Mouse (Mus musculus) layer of hippocampus, adult 18-20 months (tissue): ENCODE results near the gene Rnf222. TPM values are rescaled to one million over a fixed set of nuclear protein-coding genes. Genes with fewer than 3 reads are reported as not detected.

Experiments
- DNase-seq, 2 experiments: peaks; one replicate each; pipeline ENCODE4 v3.0.0; 2022; ENCODE audit warnings: low spot score in 2 of 2
- total RNA-seq, 2 experiments: library from RNA; stranded (reverse); gene quantifications; 2 replicates each; pipeline ENCODE4 v1.2.3; 2021

The Rnf222 gene
- total RNA-seq, 2 experiments from 2014 or later: not detected

DNA sequence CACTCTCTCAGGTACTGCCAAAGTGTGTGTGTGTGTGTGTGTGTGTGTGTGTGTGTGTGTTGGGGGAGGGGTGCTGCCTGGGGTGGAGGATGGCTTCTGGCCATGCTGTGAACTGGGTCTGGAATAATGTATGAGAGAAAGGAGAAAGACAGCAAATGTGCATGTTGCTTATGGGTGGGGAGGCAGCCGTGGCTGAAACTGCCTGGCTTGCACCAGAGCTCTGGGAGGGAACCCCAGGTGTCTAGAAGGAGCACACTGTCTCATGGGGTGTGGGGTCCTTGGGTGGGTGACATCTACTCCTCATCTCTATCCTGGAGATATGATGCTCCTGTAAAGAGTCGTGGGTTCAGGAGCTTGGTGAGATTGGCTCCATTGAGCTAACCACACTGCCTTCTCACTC is 300 bp downstream of the Rnf222 start:
- DNase-seq: no peak

DNA sequence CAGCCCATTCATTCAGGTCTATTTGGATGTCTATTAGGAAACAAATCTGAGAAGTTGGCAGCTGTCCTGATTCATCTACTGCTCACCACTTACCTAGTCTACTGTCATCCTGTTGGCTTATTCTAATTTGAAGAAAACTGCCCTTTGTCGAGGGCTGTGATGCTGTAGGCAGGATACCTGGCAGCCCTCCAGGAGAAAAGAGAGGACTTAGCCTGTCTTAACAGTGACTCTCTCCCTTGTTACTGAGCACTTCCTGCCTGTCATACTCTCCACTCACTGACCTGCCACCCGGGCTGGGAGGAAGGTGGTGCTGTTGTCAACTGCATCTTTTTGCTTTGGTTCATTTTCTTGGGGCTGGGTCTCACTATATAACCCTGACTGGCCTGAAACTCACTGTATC is 2.3 kb downstream of the Rnf222 start:
- no peak for DNase-seq

DNA sequence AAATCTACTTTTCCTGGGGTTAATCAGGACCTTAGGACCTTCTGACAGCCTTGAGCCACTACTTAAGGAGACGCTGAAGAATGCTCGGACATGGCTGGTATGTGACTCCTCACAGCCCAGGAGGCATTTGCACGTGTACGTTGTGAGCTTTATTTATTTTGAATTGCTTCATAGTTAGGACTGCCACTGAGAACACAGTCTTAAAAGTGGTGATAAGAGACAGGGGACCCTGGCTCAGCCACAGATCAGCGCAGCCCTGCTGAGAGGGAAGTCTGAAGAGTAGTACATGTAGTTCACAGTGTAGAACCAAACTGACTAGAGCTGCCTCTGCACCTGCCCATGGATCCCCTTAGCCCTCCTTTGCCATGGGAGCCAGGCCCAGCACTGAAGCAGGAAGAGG is 3.5 kb downstream of the Rnf222 start:
- no peak for DNase-seq

DNA sequence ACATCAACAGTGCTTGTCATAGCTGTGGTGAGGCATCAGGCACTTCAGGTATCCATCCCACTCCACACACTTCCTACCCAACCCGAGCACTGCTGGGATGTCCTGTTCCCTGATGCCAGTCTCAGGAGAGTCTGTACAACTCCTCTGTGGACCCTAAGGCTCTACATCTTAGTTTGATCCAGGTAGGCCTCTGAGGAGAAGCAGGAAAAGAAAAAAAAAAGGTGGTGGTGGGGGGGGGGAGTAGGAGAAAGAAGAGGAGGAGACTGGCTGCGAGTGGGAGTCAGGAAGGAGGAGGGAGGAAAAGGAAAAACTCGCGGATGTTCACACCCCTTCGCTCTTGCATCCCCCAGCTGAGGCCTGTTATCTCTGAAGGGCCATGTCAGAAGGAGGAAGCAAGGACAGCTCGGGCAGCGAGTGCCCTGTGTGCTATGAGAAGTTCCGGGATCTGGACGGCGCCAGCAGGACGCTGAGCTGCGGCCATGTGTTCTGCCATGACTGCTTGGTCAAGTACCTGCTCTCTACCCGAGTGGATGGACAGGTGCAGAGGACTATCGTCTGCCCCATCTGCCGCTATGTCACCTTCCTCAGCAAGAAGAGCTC is 4.0 kb downstream of the Rnf222 start:
- DNase-seq: no peak

DNA sequence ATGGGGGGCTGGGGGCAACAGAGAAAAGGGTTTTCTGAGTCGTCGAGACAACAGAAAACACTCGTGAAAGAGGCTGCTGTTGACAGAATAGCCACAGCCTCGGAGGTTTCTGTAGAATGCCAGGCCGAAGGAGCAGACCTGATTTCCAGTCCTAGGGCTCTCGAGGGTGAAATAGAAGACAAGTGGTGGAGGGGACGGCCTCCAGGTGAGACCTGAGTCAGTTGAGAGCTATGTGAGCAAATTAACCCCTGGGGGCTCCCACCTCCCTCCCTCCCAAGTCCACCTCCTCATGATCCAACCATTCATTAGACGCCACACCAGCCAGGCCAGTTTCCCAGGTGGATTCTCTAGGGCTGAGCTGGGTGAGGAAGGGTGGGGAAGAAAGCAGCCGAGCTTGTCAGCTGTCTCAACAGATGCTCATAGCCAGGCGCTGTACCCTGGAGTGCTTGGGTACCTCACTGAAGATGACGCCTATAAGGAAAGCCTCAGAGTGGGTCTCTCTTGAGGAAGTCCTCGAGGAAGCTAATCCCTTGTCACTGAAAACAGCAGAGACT is 5.6 kb downstream of the Rnf222 start:
- DNase-seq: no peak

DNA sequence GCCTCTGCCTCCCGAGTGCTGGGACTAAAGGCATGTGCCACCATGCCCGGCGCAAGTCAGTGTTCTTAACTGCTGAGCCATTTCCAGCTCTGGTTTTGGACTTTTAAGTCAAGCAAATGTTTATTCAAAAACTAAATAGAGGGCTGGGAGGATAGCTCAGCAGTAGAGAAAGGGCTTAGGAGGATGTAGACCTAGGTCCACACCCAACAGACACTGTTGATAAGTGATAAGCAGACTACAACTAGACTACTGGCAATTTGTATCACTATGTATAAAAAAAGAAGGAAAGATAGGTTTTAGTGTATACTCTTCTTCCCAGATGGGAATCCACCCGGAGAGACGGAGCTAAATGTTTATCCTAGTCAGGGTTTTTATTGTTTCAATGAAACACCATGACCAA is 7.9 kb downstream of the Rnf222 start:
- no peak for DNase-seq

DNA sequence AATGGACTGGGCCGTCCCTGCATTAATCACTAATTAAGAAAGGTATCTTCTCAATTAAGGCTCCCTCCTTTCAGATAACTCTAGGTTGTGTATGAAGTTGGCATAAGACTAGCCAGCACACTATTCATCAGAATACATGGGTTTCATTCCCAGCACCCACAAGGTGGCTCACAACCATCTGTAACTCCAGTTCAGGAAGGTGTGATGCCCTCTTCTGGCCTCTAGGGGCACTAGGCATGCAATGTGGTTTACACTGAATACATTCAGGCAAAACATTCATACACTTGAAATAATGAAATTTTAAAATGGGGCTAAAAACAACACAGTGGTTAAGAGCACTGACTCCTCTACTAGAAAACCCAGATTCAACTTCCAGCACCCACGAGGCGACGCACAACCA is 8.8 kb downstream of the Rnf222 start:
- DNase-seq: peak in 1 of 2 experiments; percentile 44

DNA sequence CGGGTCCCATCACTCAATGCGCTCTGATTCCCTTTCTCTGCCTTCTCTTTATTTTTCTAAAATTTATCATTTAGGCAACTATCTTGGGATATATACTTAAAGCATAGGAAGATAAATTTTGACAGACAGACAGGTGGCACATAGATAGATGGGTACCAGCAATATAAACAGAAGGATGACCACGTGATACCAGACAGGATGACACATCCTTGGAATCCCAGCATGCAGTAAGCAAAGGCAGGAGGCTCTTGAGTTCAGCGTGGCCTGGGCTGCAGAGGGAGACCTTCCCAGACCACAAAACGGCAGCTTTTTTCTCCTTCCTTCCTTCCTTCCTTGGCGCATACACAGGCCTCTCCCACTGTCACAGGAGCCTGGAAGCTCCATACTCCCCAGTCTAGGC is 9.5 kb downstream of the Rnf222 start:
- DNase-seq: no peak

DNA sequence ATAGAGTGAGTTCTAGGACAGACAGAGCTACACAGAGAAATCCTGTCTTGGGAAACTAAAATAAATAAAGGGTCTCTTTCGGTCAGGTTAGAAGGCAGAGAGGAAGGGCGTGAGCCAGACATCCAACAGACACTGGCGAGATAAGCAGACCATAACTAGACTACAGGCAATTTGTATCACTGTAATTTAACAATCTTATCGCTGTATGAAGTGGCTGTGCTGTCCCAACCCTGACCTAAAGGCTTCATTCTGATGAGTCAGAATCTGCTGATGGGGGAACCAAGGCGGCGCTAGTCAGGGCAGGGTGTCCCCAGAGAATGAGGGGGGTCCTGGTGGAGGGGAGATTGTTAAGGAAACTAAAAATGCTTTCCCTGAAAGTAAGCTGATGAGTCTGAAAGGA is 10.4 kb downstream of the Rnf222 start:
- no peak for DNase-seq

DNA sequence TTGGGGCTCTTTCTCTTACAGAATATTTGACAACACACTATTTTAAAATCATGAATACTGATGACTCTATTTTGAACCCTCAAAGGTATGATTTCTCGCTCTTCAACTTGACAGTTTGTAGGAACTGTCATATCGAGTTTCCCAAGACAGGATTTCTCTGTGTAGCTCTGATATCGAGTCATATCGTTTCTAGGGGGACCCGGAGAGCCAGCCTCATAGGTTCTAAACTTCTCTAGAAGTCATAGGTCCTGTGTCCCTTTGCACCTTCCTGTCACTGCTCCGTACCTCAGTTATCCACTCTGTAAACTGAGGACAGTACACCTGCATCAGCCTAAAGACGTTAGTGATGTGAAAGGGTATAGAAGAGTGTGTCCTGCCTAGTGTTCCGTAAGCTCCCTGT is 11.5 kb downstream of the Rnf222 start:
- no peak for DNase-seq

DNA sequence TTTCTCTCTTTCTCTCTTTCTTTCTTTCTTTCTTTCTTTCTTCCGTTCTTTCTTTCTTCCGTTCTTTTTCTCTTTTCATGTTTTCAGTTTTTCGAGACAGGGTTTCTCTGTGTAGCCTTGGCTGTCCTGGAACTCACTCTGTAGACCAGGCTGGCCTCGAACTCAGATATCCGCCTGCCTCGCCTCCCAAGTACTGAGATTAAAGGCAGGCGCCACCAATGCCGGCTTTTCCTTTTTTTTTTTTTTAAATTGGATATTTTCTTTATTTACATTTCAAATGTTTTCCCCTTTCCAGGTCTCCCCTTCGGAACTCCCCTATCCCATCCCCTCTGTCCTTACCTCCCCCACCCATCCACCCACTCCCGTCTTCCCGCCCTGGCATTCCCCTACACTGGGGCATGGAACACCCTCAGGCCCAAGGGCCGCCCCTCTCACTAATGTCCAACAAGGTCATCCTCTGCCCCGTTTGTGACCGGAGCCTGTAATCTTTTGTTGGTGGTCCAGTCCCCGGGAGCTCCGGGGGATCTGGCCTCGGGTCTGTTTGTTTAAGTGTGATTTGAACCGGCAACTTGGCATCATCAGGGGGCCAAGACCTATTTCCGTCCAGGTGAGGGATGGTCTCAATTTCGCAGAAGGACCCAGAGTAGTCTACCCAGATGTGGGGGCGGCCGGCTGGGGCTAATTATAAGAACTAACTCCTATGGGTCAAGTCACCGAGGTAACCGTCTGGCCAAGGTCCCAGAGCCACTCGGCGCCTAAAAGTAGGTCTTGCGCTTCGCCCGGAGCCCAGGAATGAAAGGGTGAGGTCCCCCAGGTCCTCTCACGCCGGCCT is 12.4 kb downstream of the Rnf222 start:
- DNase-seq: no peak

DNA sequence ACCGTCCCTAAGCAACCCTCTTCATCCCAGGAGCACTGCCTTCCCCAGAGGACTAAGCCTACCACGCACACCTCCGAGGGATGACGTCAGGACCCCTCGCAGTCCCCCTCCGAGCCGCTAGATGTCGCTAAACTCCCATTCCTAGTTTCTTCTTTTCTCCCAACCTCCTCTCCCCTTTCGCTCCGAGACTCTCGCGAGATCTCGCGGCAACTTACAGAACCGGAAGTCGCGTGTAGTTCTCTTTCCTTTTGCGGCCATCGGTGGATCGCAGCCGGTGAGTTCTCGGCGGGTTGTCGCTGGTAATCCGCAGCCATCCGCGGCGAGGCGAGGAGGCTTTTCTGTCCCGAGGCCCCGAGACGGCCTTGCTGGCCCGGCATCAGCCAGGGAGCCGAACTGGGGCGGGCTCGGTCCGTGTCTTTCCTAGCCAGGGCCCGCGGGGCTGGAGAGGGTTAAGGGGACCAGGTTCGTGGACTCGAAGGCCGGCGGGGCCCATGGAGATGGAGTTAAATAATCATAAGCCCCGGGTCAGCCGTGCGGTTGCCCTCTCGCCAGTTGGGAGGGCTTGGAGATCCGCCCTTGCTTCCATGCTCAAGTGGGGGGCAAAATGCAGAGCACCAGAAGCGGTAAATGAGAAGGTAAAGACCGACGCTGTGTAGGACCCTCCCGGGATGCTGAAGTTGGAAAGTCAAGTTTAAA is 13.1 kb downstream of the Rnf222 start, which contains the start of gene Rpl26:
Gene Rpl26, plus strand, starts transcription at position 233 of the 696 bp plus-strand sequence.
- DNase-seq: peak; percentile 97 to 100

DNA sequence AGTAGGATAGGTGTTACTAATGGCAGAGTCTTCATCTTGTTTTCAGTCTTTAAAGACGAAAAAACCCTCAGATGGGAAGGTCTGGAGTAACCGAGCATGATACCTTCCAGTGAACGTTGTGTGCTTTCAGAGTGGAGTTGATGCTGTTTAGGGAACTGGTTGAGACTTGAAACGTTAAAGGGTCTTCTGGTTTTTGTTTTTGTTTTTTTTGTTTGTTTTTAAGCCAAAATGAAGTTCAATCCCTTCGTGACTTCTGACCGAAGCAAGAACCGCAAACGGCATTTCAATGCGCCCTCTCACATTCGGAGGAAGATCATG is 13.7 kb downstream of the Rnf222 start:
- no peak for DNase-seq

DNA sequence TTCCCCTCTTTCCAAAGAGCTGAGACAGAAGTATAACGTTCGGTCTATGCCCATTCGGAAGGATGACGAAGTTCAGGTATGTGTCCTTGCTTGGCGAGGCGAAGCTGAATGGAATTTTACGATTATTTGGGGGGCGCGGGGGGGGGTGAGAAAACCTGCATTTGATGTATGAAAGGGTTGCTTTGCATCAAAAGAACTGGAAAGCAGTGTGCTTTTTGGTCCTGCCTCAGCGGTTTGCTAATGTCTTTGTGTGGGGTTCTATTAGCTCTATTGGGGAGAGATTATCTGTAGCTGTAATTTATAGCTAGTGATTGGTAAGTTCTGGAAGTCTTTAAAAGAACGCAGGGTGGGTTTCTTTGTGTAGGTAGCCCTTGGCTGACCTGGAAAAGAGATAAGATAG is 14.0 kb downstream of the Rnf222 start:
- DNase-seq: no peak

DNA sequence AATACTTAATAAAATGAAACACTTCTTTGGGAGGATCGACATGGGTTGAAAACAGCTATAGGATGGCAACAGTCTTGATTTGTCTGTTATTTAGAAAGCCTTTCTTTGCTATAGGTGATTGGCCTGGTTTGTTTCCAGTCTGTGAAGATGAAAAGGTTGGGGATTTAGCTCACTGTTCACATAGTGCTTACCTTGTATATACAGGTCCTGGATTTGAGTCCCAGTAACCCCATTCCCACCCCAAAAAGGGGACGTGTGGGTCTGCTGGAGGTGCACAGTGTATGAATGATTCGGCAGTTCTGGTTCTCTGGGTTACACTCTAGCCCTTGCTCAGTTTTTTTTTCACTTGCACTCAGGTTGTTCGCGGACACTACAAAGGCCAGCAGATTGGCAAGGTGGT is 14.5 kb downstream of the Rnf222 start:
- DNase-seq: no peak

DNA sequence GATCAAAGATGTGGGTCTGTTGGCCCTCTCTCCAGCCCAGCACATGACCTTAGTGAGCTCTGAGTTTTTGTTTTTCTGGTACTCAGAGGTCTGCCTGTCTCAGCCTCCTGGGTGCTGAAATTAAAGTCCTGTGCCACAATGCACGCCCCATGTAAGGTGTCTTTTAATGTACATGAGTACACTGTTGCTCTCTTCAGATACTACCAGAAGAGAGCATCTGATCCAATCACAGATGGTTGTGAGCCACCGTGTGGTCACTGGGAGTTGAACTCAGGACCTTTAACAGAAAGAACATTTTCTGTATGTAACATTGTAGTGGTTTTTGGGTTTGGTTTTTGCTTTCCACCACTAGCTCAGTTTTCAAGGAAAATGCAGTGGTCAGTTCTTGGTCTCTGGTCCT is 15.4 kb downstream of the Rnf222 start:
- DNase-seq: no peak

DNA sequence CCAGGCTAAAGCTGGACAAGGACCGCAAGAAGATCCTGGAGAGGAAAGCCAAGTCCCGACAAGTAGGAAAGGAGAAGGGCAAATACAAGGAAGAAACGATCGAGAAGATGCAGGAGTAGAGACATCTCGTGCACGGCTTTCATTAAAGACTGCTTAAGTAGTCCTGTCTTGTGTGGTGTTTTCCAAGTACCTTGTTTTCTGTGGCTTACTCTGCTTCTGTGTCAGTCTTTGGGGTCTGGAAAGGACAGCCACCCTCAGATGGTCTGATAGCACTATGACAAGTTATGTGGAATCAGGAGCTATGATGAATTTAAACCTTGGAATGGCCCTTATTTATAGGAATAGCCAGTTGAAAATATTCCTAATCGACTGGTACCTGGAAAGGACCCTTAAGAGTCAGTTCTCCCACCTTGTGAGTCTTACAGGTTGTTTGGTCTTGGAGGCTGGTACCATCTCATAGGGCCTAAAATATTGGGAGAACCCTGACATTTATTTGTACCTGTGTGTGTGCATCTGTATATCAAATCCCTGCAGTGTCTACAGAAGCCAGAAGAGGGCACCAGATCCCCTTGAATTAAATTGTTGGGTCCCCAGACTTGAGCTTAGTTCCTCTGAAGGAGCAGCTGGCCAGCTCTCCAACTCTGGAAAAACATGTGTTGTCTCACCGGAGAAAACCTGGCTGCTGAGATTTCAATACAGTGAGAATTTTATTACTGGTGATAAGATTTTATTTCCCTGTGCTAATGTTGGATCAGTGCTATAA is 16.2 kb downstream of the Rnf222 start:
- DNase-seq: peak; percentile 37 to 88

DNA sequence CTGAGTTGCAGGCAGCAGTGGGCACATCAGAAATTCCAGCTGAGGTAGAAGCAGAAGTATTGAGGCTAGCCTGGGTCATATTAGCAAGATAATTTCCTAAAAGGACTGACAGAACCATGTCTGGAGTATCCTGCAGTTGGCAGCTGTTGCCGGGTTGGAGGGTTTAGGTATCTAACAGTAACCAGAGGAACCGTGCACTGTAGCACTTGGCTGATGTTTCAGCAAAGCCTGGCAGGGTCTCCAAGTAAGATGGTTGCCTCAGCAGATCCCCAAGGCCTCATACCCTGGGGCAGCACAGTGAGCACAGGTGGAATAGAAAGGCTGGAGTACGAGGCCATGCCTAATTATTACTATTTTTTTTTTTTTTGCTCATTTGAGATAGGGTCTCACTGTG is 16.8 kb downstream of the Rnf222 start:
- no peak for DNase-seq

DNA sequence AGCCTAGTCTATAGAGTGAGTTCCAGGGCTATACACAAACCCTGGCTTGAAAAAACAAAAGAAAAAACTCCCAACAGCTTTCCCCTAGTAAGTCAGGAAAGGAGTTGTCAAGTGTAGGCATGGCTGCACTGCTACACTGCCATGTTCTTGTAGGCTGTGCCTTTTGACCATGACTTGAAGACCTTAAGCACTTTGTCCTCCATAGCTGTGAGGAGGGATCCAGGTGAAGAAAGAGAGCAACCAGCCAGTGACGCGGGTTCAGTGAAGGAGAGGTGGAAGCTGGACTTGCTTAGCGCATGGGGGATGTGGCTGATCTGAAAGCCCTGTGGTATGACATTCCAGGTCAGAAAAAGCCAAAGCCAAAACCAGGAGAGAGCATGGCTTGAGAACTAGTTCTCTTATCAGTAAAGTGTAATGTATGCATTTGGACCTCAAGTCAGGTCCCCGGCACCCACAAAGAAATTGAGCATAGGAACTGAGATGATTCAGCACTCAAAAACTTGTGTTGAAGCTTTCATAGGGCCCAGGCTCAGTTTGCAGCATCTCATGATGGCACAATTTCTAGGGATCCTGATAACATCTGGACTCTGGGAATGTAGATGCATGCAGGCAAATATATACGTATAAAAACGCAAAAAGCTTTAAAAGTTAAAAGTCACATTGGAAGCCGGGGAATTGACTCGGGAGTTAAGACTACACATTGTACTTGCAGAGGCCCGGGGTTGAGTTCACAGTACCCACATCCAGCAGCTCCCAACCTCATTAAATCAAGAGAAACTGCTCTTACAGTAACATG is 17.5 kb downstream of the Rnf222 start:
- no peak for DNase-seq

DNA sequence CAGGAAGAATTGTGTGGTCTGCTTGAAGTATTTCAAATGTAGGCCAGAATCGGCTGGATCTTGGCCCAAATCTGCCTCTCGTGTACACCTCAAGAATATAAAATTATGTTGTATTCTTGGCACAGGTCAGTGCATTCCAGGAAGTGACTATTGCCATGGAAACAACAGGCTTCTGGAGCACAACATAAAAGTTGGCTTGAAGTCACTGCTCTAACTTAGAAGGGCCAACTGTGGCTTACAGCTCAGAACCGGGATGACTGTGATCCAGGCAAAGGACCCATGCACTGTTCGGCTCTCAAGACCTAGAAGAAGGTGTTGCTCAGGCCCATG is 18.1 kb downstream of the Rnf222 start:
- no peak for DNase-seq

DNA sequence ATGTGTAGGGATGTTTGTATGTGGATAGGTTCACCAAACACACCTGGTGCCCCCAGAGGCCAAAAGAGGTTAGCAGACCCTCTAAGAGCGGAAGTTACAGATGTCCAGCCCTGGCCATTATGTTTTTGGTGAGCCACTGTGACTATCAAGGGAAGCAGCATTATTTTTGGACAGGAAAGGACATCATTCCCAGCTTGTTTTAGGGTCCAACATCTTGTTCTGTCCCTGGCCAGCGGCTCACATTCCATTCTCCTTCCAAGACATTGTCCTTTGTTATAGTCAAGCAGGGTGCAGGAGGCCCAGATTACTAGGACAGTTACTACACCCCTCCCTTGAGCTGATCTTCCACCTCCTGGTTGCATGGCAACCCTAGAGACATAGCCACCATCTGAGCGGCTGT is 18.9 kb downstream of the Rnf222 start:
- DNase-seq: no peak
